Mouse (Mus musculus): ENCODE measurements around the gene Myo1g.
"Not testable (repeated sequence)": the region's sequence is repeated elsewhere in the genome, so short reads cannot be mapped to it uniquely, and the experiment has no call there.

The Myo1g gene

DNA sequence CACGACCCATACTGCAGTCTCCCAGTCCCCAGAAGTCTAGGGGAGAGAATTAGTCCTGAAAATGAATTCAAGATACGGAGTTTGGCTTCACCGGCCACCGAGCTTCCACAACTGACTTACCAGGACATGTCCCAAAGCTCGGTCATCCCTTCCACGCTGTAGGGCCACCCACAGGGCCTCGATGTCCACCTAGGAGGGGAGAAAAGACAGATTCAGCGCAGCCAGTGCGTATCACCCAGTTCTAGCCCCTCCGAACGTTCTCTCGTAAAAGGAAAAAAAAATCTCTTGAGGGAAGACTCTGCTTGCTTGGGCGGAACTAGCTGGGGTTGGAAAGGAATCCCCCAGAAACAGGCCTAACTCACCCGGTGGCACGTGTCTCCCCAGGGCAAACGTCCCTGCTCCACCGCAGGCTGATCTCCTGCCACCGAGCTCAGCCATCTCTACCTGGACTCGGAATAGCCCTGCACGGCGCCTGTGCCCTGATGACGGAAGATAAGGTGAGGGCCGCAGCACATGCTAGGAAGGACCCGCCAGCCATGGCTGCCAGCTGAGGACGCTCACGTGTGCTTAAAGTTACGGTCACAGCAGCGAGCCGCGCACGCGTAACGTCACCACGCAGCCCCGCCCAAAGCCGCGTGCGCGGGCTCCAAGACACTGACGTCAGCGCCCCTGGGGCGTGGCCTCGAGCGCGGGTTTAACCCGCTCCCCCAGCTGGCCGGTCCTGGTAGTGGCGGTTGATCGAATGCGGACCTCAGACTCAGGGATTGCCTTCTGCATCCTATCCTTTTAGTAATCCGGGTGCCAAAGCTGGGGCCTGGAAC lies 7.6 kb upstream of the Myo1g start:
- peak; percentile 98 for DNase-seq

DNA sequence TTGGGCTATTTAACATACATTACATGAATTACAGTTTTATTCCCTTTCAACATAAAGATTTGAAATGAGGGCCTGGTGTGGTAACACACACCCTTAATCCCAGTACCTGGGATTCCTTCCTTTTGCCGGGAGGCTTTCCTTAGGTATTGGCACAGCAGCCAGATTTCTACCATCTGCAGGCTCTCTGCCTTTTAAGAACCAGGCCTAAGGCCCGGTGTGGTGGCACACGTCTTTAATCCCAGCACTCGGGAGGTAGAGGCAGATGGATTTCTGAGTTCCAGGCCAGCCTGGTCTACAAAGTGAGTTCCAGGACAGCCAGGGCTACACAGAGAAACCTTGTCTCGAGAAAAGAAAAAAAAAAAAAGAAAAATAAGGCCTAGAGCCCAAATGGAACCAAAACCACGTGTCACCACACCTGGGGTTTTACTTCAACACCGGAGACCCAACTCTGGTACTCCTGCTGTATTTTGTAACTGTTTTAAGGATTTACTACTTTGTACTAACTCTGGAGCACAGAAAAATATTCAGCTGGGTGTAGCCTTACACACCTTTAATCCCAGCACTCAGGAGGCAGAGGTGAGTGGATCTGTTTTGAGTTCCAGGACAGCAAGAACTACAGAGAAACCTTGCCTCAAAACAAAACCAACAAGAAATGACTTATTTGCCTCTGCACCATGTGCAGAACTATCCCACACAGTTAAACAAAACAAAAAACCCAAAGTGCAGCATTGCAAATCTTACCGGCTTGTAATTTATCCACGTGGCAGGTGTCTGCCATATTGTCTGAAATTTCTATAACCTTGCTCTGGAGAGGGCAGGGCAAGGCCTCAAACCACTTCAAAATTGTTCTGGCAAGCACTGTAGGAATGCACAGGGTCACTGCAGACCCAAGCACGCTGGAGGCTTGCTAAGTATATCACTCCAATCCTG lies 6.8 kb upstream of the Myo1g start:
- no peak for DNase-seq

DNA sequence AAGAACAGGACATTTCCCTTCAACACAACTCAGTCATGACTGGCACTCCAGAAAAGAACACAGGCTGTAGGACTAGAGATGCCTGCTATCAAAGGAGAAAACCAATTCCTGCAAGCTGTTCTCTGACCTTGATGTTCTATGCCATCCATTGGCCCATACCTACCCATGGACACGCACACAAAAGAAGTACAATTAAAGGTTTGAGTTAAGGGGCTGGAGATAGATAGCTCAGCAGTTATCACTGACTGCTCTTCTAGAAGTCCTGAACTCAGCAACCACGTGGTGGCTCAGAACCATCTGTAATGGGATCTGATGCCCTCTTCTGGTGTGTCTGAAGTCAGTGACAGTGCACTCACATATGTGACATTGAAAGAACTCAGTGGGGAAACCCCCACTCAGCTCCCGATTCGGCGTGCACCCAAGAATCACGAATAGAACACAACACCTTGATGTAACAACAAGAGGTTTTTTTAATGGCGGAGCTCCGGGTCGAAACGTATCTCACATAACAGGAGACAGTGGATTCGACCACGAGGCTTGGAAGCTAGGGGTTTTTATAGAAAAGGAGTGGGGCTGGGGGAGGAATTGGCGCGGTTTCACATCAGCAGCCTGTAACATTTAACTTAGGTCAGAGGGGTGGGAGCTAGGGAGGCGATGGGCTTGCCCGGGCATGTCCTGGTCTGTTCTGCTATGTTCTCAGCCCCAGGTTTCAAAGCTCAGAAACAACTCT lies 5.9 kb upstream of the Myo1g start:
- not testable (repeated sequence) for DNase-seq

DNA sequence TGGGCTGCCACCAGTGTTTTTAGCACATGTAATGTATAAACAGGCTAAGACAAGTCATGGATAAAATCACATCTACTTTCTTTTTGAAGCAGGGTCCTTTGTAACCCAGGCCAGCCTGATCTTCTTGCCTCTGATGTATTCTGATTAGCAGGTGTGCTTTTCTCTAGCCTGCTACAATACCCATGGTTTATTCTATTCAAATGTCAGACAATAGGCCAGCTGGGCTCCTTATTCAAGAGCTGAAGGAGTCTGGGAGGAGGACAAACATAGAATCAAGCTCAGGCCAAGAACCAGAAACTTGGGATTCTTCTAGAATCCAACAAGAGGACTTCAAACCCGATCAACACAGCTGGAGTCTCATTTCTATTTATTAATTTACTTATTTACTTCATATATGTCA lies 4.5 kb upstream of the Myo1g start:
- DNase-seq: no peak

DNA sequence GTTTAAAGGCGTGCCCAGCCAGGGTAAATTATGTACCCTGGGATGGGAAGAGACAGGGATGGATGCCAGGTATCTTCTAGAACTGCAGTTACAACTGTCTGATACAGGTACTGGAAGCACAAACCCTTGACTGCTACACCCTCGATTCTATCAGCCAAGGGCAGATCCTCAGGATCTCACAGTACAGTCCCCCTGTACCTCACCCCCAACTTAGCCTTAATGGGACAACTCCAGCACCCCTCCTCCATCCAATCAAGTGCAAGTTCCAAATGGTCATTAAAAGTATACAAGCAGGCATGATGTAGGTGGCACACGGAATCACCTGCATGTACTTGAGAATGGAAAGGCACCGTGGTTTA lies 4.1 kb upstream of the Myo1g start:
- DNase-seq: no peak

DNA sequence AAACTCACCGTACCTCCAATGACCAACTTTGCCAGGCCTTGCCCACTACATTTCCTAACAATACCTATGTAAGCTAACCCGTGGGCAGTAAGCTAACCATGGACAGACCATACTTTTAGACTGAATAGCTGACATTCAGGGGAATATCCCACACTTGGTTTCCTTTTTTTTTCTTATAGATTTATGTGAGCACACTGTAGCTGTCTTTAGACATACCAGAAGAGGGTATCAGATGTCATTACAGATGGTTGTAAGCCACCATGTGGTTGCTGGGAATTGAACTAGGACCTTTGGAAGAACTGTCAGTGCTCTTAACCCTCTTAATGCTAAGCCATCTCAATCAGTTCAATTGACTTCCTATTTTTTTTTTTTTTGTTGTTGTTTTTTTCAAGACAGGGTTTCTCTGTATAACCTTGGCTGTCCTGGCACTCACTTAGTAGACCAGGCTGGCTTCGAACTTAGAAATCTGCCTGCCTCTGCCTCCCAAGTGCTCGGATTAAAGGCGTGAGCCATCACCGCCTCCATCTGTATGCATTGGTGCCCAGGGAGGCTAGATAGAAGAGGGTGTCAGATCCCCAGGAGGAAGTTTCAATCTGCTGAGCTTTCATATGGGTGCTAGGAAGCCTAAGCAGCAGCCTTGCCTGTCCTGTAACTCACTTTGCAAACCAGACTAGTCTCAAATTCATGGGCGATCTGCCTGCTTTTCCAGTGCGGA lies 3.6 kb upstream of the Myo1g start:
- DNase-seq: no peak

DNA sequence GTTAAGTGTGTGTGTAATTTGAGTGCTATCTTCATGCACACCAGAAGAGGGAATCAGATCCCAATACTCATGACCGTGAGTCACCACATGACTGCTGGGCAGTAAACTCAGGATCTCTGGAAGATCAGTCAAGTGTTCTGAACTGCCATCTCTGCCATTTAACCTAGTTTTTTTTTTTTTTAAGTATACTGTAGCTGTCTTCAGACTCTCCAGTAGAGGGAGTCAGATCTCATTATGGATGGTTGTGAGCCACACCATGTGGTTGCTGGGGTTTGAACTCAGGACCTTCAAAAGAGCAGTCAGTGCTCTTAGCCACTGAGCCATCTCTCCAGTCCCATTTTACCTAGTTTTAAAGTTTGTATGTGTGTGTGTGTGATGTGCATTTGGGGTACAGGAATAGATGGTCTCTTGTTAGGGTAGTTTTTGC lies 2.9 kb upstream of the Myo1g start:
- no peak for DNase-seq

DNA sequence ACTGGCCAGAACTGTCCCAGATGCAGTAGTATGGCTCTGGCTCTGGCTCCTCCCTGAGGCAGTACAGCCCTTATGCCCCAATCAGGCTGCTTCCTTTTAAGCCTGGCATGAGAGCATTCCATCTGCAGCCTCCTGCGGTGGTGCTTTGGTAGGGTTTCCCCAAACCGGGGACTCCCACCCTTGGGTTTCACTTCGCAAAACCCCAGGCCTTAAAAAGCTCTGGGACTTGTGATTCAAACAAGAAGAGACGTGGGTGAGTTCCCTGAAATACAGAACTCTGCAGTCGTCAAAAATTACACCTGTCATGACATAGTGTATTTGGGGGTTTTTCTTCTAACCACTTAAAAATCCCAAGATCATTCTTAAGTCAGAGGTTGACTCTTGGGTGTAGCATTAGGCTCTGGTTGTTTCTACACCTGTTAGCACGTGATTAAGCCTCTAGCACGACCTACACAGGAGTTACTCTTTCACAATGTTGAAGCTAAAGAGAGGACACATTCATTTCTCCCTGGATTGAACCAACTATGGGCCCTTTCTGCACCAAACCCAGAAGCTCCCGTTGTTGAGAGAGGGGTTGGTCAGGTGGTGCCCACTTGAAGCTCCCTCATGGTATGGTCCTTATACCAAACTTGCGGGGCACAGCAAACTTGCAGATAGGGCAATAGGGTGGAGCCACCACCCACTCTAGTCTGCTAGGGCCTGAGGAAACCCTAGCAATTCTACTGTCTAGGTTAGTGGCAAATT lies 2.2 kb upstream of the Myo1g start:
- DNase-seq: no peak

DNA sequence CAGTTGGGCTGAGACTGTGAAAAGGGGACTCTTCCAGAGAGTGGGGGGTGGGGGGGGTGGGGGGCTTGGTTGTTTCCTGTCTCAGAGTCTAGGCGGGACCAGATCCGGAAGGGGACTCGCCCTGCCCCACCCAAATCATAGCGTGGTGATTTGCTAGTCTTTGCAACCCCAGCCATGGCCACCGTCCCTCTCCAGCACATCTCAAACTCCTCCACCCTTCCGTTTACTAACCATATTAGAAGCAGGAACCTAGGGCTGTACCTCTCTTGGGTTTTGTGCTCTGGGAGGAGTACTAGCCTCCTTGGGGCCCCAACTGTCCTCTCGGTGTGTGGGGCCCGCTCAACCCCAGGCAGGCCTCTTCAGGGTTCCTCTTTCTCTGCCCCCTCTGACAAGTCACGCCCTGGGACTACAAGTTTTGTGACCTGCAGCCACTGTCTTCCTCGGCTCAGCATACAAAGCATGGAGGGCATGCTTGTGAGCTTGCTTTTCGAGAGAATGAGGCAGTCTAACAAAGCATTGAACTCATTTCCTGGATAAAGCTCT lies 1.2 kb downstream of the Myo1g start:
- DNase-seq: peak; percentile 37

DNA sequence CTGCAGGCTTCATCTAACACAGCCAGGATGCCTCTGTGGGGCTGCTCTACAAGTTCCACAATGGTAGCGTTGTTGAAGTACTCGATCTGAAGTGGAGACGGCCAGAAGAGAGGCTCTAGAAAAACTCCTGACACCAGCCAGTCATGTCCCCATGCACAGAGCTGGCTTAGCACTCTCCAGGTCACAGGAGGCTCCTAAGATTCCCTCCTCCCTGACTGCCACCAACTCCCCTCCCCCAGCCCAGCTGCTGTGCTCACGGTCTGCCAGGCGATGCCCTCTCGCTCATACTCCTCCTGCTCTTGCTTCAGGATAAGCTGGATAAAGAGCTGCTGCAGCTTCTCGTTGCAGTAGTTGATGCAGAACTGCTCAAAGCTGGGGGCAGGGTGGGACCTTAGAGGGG lies 5.9 kb downstream of the Myo1g start:
- DNase-seq: no peak

DNA sequence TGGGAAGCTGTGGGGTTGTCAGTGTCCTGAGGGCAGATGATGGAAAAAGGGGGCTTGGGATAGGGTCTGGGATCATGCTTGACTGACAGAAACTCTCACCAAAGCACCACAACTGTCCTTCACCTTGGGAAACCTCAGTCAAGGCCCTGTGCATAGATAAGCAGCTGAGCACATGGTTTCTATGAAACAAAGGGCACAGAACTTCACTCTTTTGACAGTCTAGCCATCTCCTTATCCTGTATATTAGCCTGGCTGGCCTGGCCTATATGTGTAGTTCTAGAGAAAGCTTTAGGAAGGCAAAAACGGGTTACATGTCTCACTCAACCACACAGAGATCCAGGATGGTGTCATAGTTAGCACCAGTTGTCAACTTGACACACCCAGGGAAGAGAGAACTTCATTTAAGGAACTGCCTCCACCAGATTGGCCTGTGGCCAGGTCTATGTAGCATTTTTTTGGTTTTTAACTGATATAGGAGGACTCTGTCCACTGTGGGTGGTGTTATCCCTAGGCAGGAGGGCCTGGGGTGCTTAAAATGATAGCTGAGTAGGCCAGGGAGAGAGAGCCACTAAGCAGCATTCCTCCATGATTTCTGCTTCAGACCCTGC lies 12.4 kb downstream of the Myo1g start:
- DNase-seq: no peak

DNA sequence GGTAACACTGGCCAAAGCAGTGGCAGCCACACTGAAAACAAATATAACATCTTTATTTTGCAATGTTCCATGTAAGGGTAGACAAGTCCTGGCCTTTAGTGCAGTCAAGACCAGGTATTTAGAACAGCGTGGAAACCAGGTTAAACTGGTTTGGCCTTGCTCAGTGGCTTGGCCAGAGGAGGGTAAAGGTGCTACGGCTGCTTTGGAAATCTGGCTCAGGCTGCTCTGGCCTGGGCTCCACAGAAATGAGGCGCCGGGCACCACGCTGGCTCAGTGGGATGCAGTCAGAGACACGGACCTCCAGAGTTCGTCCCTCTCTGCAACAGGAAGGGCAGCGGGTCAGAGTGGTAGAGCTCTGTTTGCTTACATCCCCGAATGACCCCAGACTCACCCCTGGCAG lies 14.2 kb downstream of the Myo1g start:
- no peak for DNase-seq

DNA sequence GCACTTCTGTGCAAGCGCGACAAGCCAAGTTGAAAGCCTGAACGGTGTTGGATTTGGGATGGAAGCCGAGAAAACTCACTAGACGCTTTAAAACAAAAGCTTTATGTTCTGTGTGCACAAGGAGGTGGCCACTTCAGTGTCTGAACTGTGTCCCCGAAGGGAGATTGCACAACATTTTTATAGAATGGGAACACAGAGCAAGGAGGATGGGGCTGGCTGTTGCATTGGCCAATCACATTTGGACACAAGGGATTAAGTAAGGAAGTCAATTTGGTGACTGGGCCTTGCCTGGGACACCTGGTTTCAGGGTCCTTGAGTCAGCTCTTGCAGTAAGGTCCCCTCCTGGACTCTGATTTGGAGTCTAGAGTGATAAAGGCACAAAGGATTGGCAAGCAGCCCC lies 16.1 kb downstream of the Myo1g start:
- no peak for DNase-seq

DNA sequence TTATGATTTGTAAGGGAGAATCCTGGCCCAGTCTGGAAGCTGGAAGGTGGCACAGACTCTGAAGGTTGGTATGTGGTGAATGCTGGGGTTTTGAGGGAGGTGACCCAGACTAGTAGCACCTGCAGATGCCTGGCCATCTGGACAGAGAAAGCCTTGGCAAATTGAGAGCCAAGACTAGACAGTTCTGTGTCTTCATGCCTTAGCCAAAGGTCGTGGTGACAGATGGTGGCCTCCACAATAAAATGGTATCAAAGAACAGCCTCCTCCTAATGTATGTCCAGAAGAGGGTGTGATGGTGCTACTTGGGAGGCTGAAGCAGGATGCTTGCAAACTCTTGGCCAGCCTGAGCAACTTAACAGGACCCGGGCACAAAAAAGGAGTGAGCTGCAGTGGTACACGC lies 16.5 kb downstream of the Myo1g start:
- DNase-seq: no peak

DNA sequence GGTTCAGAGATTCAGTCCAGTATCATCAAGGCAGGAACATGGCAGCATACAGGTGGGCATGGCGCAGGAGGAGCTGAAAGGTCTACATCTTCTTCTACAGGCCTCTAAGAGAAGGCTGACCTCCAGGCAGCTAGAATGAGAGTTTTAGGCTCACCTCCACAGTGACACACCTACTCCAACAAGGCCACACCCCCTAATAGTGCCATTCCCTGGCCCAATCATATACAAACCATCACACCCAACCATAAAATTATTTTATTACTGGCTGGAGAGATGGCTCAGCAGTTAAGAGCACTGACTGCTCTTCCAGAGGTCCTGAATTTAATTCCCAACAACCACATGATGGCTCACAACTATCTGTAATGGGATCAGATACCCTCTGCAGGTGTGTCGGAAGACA lies 18.3 kb downstream of the Myo1g start:
- no peak for DNase-seq

DNA sequence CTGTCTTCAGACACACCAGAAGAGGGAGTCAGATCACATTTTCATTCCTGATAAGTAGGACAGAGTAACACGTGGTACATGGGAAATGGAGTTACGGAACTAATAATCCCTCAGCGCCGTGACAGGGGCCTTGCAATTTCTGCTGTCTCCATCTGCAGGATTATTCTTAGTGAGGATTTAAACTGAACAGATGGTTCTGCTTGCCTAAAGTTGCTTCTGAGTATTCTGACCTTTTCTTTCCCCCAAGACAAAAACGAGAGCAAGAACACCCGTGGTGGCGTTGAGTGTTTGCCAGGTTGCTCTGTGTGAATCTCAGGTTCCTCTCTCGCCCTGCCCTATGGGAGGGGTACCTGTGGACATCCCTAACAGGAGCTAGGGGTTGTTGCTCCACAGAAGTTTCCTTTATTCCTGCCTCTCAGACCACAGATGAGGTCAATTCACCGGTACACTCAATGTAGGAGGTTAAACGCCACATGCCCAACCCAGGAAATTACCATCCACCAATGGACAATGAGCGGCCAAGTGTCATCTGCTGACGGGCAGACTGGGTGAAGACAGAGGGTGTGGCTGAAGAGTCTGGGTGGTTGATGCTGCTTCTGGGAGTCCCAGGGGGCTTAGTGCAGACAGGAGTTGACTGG lies 23.3 kb downstream of the Myo1g start:
- DNase-seq: no peak

DNA sequence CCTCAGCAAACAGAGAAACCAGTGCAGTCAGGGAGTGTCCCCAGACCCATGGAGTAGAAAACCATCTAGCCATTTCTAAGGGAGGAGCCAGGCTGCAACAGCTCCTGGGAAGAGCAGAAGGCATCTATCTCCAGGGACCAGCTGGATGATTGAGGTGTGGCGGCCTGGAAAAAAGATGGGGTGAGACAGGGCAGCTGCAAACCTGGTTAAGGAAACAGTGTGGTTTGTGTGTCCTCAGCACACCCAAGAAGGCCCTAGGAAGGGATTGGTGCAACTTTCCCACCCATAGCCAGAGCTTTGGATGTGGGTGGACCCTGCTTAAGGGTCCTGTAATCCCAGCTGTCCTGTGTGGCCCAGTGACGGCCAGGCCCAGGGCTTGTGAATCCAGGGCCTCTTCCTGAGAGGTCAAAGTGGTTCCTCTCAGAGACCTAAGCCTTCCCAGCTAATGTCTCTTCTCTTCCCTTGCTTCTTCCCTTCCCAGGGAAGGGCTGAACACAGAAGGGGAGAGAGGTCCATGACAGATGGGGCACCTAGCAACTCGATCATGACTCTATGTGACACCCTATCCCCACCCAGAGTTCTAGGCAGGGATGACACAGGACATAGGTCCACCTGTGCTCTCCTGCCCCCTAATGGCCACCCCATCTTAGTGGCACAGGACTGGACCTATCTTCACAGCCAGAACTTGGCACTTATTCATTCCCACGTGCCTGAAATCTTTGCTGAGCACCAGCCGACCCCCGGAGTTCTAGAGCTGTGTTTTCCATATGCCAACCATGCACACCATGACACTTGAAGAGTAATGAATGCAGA lies 30.9 kb downstream of the Myo1g start:
- peak; percentile 70 for DNase-seq

DNA sequence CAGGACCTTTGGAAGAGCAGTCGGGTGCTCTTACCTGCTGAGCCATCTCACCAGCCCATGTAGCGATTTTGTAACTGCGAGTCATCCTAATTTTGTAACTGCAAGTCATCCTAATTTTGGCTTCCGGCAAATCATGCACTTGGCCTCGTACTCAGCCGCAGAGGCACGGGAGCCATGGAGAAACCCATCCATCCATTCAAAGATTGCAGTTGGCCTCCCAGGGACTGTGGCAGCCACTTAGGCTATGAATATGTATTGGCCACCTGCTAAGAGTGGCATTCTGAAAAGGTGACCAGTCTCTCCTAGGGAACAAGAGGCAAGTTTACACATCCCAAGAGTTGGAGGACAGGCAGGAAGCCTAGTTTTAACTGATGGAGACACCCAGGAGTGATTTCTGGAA lies 31.5 kb downstream of the Myo1g start:
- no peak for DNase-seq

DNA sequence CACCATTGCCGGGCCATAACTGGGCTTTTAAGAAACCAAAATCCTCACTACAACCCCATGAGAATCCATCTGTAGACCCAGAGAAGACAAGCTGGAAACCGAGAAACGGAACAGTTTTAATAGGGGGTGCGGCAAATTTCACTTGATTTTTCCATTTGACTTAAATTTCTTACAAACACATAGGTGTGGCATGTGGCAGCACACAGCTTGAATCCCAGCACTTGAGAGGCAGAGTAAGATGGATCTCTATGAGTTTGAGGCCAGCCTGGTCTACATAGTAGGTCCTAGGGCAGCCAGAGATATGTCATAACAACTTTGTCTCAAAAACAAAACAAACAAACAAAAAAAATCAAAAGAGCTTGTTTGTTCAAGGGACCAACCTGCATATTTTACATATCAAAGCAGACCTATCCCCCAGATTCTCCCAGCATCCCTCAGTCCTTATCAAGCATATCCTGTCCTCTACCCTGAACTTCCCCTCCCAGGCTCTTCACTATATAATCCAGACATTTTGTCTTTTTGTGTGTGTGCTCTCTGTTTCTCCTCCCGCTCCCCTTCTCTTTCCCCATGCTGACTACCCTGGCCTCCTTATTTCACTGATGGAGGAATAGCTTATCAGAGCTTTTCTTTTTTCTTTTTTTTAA lies 32.6 kb downstream of the Myo1g start:
- no peak for DNase-seq

Measured in liver (tissue).